Mouse (Mus musculus) adrenal gland, postnatal 14 days (tissue): ENCODE measurements around the gene Maml3. TPM values are rescaled to one million over a fixed set of nuclear protein-coding genes. Genes with fewer than 3 reads are reported as not detected.

Experiments
- DNase-seq: peaks from one replicate; pipeline ENCODE4 v3.0.0; 2021; ENCODE audit warnings: mixed read lengths
- total RNA-seq: library from RNA; stranded (reverse); gene quantifications from 2 replicates; pipeline ENCODE4 v1.2.3, GENCODE M21; 2021

The Maml3 gene
- total RNA-seq, 1 experiment from 2014 or later: 10.2 TPM

- DNase-seq: no peak
Measured at GRCm38 (mm10) chr3:51953927-51954326, 150.9 kb downstream of the Maml3 start.

DNA sequence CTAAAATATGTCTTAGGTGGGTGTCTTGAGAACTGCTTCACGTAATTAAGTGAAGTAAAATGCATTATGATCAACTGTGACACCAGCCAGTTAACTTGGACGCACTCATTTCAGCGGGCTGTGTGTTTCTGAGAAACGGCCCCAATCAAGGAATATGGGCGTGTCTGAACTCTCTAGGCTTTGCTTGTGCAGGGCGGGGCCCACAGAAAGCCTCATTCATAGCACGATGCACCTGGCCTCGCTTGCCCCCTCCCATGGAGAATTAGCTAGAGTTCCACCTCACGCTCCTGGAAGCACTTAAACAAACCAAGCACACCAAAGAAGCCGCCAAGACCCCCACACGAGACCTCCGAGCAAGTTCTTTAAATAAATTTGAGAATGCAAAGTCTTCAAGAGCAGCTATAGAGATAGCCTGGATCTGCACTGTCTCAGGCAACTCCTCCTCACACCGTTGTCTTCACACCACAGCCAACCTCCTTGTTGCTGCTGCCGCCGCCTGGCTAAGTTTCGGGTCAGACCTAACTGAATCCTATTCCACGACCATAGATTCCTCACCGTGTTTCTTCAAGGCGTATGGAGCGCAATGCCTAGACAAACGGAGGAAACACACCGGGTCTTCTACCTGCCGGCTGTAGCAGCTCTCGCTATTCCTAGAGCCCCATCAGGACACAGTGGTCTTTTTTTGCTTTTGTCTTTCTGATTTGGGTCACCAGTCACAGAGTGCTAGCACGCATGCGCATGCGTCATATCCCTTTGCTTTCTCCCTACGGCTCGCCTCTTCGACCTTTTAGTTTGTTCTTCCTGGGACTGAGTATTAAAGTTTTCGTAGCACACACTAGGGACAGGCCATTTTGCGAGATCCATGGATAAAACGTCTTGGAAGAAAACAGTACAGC lies 151.9 kb downstream of the Maml3 start:
- no peak for DNase-seq

DNA sequence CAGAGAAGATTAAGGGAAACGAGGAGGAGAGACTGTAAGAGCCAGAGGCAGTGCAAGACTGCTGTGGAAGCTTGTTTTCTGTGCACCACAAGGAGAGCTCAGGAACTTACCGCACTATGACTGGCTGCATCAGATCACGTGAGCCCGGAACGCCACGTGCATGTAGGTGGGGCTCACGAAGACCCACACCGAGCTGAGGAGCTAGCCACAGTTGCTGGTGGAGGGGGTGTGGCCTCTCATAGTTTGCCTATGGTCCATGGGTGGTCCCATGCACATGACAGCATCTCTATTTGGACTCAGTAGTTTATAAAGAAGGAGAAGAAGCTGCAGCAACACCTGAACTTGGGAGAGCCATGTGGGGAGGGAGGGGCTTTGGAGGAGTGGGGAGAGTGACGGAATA lies 152.6 kb downstream of the Maml3 start:
- no peak for DNase-seq

GRCm38 (mm10) chr3:51949651-51950050 lies 155.2 kb downstream of the Maml3 start:
- DNase-seq: no peak

- no peak for DNase-seq
Measured at GRCm38 (mm10) chr3:51947168-51947567, 157.7 kb downstream of the Maml3 start.

- DNase-seq: peak; percentile 64
Measured at GRCm38 (mm10) chr3:51943642-51944041, 161.2 kb downstream of the Maml3 start.

DNA sequence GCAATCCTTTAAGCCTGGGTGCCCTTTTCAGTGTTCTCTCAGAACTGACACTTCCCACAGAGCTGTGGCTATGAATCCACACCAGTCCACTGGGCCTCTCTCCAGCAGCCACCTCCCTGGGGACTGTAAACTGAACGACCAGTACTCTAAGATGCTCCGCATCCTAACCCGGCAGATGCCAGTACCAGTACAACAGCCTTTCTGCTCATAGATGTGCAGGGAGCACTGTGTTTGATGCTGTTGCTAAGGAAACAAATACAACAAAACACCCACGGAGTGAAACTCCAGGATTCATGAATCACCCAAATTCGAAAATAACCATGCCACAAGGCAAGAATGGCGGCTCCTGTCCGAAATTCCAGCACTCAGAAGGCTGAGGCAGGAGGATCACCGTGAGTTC lies 163.1 kb downstream of the Maml3 start:
- DNase-seq: peak; percentile 10

DNA sequence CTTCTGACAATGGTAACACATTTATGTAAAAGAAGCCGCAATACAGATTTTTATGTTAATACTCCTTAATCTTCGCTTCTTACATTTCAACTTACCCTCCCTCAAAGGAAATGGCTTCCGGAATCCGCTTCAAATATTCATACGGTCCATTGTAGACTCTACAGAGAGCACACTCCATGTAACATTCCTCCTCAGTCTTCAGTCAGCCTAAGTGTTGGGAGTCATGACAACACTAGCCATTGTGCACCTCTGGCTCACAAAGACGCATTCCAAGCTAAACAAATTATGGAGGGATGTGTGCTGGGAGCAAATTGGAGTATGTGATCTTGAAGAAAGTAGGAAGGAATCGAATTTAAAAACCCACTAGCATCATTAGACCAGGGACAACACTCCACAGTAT lies 165.0 kb downstream of the Maml3 start:
- no peak for DNase-seq

DNA sequence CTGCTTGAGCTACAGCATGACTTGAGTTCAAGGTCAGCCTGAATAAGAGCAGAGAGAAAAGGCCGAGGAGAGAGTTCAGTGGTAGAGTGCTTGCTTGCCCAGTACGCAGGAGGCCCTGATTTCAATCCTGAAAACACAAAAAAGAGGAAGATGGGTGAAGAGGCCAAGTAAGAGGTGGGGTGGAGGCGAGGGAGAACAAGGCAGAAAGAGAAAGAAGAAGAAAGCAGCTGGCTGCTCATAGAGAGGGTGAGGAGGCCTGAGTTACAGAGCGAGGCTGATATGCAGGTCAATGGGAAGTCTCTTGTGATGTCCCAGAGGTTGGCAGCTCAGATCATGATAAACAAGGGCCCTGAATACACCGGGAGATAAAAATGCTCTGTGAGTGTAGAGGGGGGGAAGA lies 165.8 kb downstream of the Maml3 start:
- no peak for DNase-seq

DNA sequence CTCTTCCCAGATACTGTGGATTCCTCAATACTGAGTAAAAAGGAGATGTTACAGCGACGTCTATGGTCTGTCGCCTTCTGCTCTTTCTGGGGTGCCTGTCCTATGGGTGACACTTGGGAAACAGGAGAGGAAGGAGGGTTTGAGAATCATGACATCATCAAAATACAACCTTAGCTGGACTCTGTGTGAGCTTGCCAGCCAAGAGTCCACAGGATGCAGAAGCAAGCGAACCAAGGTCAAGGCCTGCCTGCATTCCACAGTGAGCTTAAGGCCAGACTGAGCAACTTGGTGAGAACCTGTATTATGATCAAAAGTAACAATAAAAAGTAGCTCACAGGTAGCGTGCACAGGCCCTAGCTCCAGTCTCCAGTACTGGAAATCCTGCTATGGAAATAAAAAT lies 167.7 kb downstream of the Maml3 start:
- peak; percentile 59 for DNase-seq

- no peak for DNase-seq
Measured at GRCm38 (mm10) chr3:51934531-51935485, 170.1 kb downstream of the Maml3 start.

DNA sequence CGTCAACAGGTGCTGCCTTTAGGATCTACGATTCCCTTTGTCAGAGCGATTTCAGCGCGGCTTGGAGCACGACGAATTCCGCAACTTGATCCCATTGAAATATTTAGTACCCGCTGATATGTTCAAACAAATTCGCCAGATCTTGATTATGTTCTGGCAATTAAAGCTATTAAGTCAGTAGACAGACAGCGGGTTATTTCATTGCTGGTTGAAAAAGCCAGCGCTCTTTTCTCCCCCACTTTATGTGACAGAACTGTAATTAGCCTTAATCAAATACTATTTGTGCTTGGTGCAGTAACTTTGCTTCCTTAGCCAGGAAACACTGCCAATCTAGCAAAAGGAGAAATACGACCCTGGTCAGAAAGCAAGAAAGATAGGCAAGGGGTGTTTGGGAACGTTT lies 176.7 kb downstream of the Maml3 start:
- DNase-seq: no peak

- DNase-seq: no peak
Measured at GRCm38 (mm10) chr3:51927591-51927990, 177.3 kb downstream of the Maml3 start.

DNA sequence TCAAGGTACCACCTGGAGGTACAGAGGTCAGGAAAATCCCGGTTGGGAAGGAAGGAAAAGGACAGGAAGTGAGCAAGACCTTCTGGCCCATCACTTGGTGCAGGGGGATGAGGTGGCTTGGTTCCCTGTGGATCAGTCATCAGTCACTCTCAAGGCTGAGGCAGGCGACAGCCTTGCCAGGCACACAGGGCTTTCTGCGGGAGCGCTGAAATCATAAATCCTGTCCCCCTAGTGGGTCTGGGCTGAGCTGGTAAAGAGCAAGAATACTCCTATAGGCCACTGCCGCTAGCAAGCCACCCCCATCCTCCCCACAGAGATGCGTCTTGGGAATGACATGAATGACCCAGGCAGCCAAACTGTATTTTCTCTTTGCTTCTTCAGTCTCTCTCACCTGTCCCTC lies 177.8 kb downstream of the Maml3 start:
- DNase-seq: peak; percentile 72

GRCm38 (mm10) chr3:51925758-51926157 lies 179.1 kb downstream of the Maml3 start:
- no peak for DNase-seq

GRCm38 (mm10) chr3:51924636-51925035 lies 180.2 kb downstream of the Maml3 start:
- no peak for DNase-seq

- no peak for DNase-seq
Measured at GRCm38 (mm10) chr3:51923800-51924199, 181.1 kb downstream of the Maml3 start.

DNA sequence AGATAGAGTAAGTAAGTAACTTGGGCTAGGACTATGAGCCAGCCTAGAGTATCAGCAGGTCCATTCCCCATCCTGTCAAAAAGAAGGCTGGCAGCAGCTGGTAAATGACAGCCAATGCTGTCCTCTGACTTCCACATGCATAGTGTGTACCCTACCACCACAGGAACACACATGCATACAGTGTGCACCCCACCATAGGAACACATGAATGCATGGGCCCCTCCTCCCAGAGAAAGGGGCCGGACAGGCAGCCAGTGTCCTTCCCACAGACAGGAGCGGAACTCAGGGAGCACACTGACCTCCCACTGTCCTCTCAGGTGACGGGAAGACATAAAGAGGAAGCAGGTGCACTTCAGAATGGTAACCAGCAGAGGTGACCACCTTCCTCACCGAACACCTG lies 188.0 kb downstream of the Maml3 start:
- no peak for DNase-seq

GRCm38 (mm10) chr3:51916060-51916870 lies 188.6 kb downstream of the Maml3 start:
- no peak for DNase-seq

DNA sequence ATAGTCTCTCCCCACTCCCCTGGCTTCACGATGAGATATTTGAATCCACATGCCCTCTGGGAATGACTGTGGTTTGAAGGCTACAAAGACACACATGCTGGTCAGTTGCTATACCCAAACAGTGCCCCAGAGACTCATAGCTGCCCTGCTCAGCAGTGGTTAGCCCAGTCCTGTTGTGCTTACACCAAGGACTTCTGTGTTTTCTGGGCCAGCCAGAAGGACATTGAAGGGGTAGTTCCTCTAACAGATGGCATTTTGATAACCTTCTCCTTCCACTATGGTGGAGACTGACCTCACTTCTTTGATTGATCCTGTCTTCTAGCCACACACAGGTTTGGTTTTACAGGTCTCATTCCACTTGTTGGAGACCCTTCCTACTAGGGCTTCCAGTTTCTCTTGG lies 189.5 kb downstream of the Maml3 start:
- DNase-seq: no peak

DNA sequence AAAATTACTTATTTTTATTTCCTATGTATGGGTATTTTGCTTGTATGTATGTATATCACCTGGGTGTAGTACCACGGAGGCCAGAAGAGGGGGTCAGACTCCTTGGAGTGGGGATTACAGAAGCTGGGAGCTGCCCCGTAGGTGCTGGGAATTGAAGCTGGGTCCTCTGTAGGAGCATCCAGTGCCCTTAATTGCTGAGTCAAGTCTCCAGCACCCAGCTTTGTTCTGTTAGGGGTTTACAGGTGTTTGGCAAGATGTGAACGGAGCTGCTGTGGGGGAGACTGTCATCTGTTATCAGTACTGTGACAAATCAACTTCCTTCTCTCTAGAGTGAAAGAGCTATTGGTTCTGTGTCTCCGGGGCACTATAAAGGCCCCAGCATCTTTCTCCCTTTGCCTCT lies 190.0 kb downstream of the Maml3 start:
- DNase-seq: no peak

DNA sequence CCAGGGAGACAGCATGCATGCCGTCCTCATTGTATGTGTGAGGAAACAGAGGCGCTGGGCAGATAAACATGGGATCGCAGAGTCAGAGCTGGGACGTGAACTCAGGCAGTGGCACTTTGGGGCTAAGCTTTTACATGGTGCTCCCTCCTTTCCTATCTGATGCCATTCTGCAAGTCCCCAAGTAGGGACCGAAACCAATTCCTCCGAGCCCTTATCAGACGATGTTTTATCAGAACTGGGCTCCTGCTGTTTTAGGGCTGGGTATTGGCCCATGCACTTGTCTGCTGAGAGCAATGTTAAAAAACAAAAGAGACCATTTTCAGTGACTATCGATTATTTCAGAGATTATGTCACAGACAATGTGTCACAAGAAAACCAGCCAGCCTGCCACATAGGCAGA lies 191.4 kb downstream of the Maml3 start:
- DNase-seq: no peak
